ENCODE assay signal across 14 mouse cellular contexts in the genomic region with DNA sequence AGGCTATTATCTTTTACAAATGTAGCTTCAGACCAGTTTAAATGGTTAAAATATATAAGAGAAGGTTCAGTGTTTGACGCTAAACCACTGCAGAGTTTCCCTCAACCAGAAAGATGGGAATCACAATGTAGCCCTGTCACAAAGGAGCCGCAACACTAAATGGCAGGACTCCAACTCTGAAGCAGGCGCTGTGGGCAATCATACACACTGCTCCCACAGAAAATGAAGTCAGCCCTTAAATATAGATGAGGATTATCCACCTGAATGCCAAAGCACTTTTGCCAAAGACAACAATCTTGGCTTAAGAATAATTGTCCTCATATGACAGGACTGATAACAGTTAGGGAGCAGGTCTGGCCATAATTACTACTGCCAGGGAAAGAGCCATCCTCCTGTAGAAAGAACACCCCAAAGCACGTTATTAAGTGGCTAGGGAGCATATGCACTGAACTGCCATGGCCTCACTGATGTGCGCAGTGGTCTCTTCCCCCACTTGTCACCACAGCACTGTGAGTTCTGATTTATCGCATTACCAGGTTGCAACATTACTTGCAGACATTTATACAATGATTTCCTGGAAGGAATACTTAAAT.
DNase-seq lines count a peak whose midpoint lies in the region; ATAC-seq and TF ChIP-seq lines count a peak whose summit lies in the region.
"Had no signal": no experiment of that assay in that cellular context is flagged by ENCODE, and none has a peak within 500 bp of the region (broad histone marks: within the 10 kb centered on the region; RNA-seq: fewer than 3 reads in every experiment).

No protein-coding gene starts in this region.

- no peak overlapping the region for H3K4me3 ChIP-seq in lung, embryonic 14.5 days (ENCODE audit: low read depth, low read length)
- H3K4me3 ChIP-seq in lung, postnatal 0 days (ENCODE audit: low read depth, low read length), result no peak overlapping the region
- no peak overlapping the region for H3K4me3 ChIP-seq in midbrain, embryonic 15.5 days
- no peak overlapping the region for H3K4me3 ChIP-seq in kidney, embryonic 16.5 days (ENCODE audit: low read length)
- H3K4me3 ChIP-seq: forebrain, embryonic 15.5 days; liver, embryonic 13.5 days had no signal

- 46% methylated on average over 6 of the region's 6 CpGs for WGBS in lung, embryonic 14.5 days
- WGBS in lung, postnatal 0 days, result 37% methylated on average over 6 of the region's 6 CpGs
- 46% methylated on average over 6 of the region's 6 CpGs for WGBS in midbrain, embryonic 15.5 days
- 65% methylated on average over 6 of the region's 6 CpGs for WGBS in kidney, embryonic 16.5 days

- H3K4me1 ChIP-seq in lung, embryonic 14.5 days (ENCODE audit: insufficient read depth), result peaks cover 19% of the 10 kb centered on the region
- no peaks in the 10 kb centered on the region; the same call in 1 of the 2 replicates for H3K4me1 ChIP-seq in lung, postnatal 0 days (ENCODE audit: insufficient read depth, low read depth, low read length)
- H3K4me1 ChIP-seq in midbrain, embryonic 15.5 days, result peaks cover 4% of the 10 kb centered on the region; the same call in 1 of the 2 replicates
- H3K4me1 ChIP-seq in kidney, embryonic 16.5 days (ENCODE audit: insufficient read depth, low read length), result 0 out of 2 replicates have a peak, but pooled peaks cover 5% of the 10 kb centered on the region
- H3K4me1 ChIP-seq: liver, embryonic 13.5 days had no signal

- peak; percentile 44; the same call in 1 of the 2 replicates for ATAC-seq in lung, embryonic 14.5 days (ENCODE audit: insufficient read depth)
- ATAC-seq in lung, postnatal 0 days, result no peak
- ATAC-seq in midbrain, embryonic 15.5 days (replicated peaks), result peak; percentile 83
- ATAC-seq in kidney, embryonic 16.5 days (ENCODE audit: low FRiP score, low TSS enrichment), result no peak
- ATAC-seq: forebrain, embryonic 15.5 days had no signal

- H3K9me3 ChIP-seq in lung, embryonic 14.5 days (ENCODE audit: low read depth, low read length), result no peaks in the 10 kb centered on the region
- no peaks in the 10 kb centered on the region for H3K9me3 ChIP-seq in lung, postnatal 0 days (ENCODE audit: low read length)
- no peaks in the 10 kb centered on the region for H3K9me3 ChIP-seq in midbrain, embryonic 15.5 days
- H3K9me3 ChIP-seq in kidney, embryonic 16.5 days (ENCODE audit: low read length), result no peaks in the 10 kb centered on the region
- H3K9me3 ChIP-seq: forebrain, embryonic 15.5 days; liver, embryonic 13.5 days had no signal

- TF ChIP-seq CTCF in lung, embryonic 14.5 days (IDR thresholded peaks at IDR 0.05; ENCODE audit: low read depth), result no peak
- TF ChIP-seq CTCF in lung, postnatal 0 days (IDR thresholded peaks at IDR 0.05), result no peak

- peak; percentile 7 for DNase-seq in cerebellum, adult 9-11 months
- no peak for DNase-seq in cerebellum, adult 11-12 months
- DNase-seq in lung, embryonic 14.5 days, result peak; percentile 55
- DNase-seq in lung, postnatal 0 days (ENCODE audit: low spot score), result no peak
- peak; percentile 69 for DNase-seq in heart, adult 8-10 months (ENCODE audit: low spot score)
- no peak for DNase-seq in neural tube, embryonic 10.5 days (ENCODE audit: extremely low spot score, low spot score)
- DNase-seq: adrenal gland, postnatal 10 days; B cell, adult 2 months; kidney, adult 8-10 months; liver, embryonic 13.5 days; thymus, postnatal 4 days had no signal

- no peaks in the 10 kb centered on the region for H3K36me3 ChIP-seq in lung, embryonic 14.5 days (ENCODE audit: insufficient read depth)
- no peaks in the 10 kb centered on the region for H3K36me3 ChIP-seq in lung, postnatal 0 days (ENCODE audit: insufficient read depth, low read length)
- H3K36me3 ChIP-seq in midbrain, embryonic 15.5 days (replicated peaks), result no peaks in the 10 kb centered on the region
- no peaks in the 10 kb centered on the region for H3K36me3 ChIP-seq in kidney, embryonic 16.5 days (ENCODE audit: insufficient read depth, low read length)
- H3K36me3 ChIP-seq: forebrain, embryonic 15.5 days; liver, embryonic 13.5 days had no signal

- H3K9ac ChIP-seq in lung, embryonic 14.5 days, result no peak overlapping the region
- H3K9ac ChIP-seq in lung, postnatal 0 days (replicated peaks; ENCODE audit: low read depth), result no peak overlapping the region
- H3K9ac ChIP-seq in midbrain, embryonic 15.5 days, result no peak overlapping the region
- H3K9ac ChIP-seq in kidney, embryonic 16.5 days (replicated peaks; ENCODE audit: low read length), result no peak overlapping the region
- H3K9ac ChIP-seq: forebrain, embryonic 15.5 days; liver, embryonic 13.5 days had no signal

- no peak overlapping the region for H3K4me2 ChIP-seq in lung, embryonic 14.5 days
- H3K4me2 ChIP-seq in lung, postnatal 0 days (replicated peaks; ENCODE audit: low read depth, low read length), result no peak overlapping the region
- H3K4me2 ChIP-seq in midbrain, embryonic 15.5 days, result no peak overlapping the region
- H3K4me2 ChIP-seq in kidney, embryonic 16.5 days (replicated peaks; ENCODE audit: low read depth, low read length), result no peak overlapping the region
- H3K4me2 ChIP-seq: forebrain, embryonic 15.5 days; liver, embryonic 13.5 days had no signal

- TF ChIP-seq EP300 in lung, postnatal 0 days (IDR thresholded peaks at IDR 0.05), result no peak

- H3K27ac ChIP-seq in lung, embryonic 14.5 days (ENCODE audit: low read depth), result peak overlapping the region; percentile 87
- H3K27ac ChIP-seq in lung, postnatal 0 days (ENCODE audit: low read length), result no peak overlapping the region
- no peak overlapping the region for H3K27ac ChIP-seq in midbrain, embryonic 15.5 days
- no peak overlapping the region for H3K27ac ChIP-seq in kidney, embryonic 16.5 days (ENCODE audit: low read length)
- H3K27ac ChIP-seq: forebrain, embryonic 15.5 days; liver, embryonic 13.5 days had no signal

- H3K27me3 ChIP-seq in lung, embryonic 14.5 days (ENCODE audit: insufficient read depth, low read length), result no peaks in the 10 kb centered on the region
- no peaks in the 10 kb centered on the region for H3K27me3 ChIP-seq in lung, postnatal 0 days (replicated peaks; ENCODE audit: insufficient read depth, low read length)
- no peaks in the 10 kb centered on the region for H3K27me3 ChIP-seq in midbrain, embryonic 15.5 days (replicated peaks)
- no peaks in the 10 kb centered on the region for H3K27me3 ChIP-seq in kidney, embryonic 16.5 days (ENCODE audit: insufficient read depth, low read length)
- H3K27me3 ChIP-seq: forebrain, embryonic 15.5 days; liver, embryonic 13.5 days had no signal

Comparison
In these comparisons a context has a peak if more than half of its experiments do, and no peak if none do; other contexts are left out.
1. DNase-seq: peak in cerebellum, adult 9-11 months (single experiment), lung, embryonic 14.5 days (single experiment) and heart, adult 8-10 months (single experiment); none in cerebellum, adult 11-12 months (single experiment), lung, postnatal 0 days (single experiment) and neural tube, embryonic 10.5 days (single experiment).
2. ATAC-seq: peak in lung, embryonic 14.5 days (single experiment) and midbrain, embryonic 15.5 days (single experiment); none in lung, postnatal 0 days (single experiment) and kidney, embryonic 16.5 days (single experiment).